Mouse (Mus musculus) kidney, postnatal 10 days (tissue): ENCODE results near the gene Ccr8.
"Not testable (repeated sequence)": the region's sequence is repeated elsewhere in the genome, so short reads cannot be mapped to it uniquely, and the experiment has no call there.

Source experiments
- DNase-seq: peaks from one replicate; pipeline ENCODE4 v3.0.0; 2021; ENCODE audit warnings: mixed read lengths

The Ccr8 gene

DNA sequence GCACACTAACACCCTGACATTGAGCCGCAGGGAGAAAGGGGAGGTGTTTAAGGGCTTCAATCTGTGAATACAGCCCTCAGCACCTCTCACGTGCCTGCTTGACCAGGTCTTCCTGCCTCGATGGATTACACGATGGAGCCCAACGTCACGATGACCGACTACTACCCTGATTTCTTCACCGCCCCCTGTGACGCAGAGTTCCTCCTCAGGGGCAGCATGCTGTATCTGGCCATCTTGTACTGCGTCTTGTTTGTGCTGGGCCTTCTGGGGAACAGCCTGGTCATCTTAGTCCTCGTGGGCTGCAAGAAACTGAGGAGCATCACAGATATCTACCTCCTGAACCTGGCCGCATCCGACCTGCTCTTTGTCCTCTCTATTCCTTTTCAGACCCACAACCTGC lies 1.8 kb downstream of the Ccr8 start:
- DNase-seq = no peak

DNA sequence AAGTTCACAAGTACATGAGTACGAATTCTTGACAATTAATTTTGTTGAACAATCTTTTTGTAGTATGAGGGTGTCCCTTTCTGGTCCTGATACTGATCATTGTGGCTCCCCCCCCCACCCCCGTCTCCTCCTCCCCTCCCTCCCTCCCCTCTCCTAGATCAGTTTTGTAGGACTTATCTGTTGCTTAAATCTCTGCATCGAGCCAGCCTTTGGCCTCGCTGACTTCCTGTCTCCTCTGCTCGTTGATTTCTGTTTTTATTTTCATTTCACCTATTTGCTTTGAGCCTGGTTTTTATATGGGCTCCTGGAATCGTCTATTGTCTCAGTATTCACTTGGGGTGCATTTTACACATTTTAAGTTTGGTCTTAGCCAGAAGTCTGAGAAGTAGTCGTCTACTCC lies 4.0 kb downstream of the Ccr8 start:
- DNase-seq = no peak

DNA sequence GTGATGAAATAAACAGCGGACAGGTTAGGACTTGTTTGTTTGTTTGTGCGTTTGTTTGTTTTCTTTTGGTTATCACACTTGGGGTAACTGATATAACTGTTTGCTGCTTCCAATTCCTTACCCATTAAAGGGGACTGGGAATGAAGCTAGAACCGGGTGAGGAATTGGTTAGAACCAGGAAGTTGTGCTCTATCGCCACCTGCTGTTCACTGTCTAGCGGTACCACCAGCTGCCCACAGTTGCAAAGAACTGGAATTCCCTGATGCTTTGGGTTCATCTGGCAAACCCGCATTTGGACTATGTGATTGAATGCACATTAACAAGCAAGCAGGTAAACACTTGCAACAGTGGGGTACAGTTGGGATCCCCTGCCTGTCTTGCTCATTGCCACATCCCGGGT lies 6.8 kb downstream of the Ccr8 start:
- DNase-seq = peak; percentile 83

DNA sequence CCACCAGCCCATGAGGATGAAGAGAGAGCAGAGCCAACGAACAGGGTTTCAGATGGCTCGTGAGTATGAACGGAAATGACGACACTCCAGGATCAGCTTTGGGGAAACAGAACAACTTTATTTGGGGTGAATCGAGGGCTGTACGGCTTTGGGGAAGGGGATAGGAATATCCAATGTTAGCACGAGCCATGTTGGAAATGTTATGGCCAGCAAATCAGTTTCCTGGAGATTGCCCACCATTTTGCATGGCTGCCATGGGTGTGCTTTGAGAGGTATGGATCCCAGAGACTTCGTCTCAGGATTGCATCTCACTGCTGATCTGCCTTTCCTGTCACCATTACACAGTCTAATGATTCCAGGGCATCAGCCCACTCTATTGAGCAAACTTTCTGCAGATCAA lies 7.4 kb downstream of the Ccr8 start:
- DNase-seq = no peak

DNA sequence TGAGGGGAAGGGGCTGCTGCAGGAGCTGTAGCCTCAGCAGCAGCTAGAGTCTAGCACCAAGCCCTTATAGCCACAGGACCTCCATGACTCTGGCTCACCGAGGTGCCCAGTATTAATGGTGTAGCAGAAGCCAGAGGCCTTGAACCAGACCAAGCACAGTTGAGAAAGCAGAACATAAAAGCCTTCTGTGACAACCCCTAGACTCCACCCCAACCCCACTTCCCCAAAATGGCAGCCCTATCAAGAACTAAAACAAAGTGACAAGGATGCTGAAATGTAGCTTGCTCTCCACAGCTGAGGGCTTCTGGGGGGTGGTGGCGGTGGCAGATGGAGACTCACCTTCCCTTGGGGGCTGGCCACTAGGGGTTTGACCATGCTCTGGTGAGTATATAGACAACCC lies 9.3 kb downstream of the Ccr8 start:
- DNase-seq = no peak

DNA sequence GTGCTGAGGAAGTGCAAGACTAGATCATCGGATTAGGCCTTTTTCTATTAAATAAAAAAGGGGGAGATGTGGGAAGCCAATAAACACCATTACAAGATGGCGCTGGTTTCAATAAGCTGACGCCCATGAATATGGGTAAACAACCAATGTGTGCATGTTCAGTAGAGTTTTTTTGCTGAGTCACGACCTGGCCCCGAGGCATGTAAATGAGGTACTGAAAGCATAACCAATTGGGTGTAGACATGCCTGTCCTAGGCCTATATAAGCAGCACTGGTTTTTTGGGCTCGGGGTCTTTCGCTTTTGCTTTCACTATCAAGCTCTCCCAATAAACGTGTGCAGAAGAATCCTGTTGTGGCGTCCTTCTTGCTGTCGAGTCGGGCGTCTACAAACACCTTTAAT lies 17.0 kb downstream of the Ccr8 start:
- DNase-seq = not testable (repeated sequence)

DNA sequence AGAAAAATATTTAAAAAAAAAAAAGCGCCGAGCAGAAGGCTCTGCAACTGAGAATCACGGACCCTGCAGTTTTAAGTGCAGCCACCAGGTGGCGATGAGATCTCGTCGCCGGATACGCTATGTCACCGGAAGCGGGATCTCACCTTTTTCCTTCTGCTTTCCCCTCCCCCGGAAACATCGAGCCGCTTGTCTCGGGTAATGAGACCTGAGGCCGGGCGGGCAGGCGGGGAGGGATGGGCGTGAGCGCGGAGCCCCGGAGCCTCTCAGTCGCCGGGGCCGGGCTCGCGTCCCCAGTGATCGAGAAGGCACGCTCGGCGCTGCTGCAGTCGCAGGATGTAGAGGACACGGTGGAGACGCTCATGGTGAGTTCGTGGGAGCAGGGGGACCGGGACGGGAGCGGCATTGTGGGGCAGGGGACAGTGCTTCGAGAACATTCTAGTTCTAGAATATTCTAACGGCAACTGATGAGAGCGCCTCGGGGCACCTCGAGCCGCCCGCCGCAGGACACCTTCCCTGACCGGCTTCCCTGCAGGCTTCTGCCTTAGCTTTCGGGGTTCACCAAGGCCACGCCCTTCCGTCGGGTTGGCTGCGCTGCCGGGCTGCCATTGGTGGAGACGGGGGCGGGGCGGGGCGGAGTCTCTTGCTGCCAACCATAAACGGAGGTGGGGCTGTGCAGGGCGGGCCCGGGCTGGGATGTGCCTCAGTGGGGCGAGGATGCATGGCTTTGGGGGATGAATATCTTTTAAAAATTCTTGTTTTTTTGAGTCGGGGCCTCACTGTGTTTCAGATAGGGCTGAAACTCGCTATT lies 18.5 kb downstream of the Ccr8 start, which contains the start of gene Slc25a38:
TSS of gene Slc25a38 (plus strand) at position 164 of the 808 bp plus-strand sequence.
- DNase-seq = peak; percentile 98

DNA sequence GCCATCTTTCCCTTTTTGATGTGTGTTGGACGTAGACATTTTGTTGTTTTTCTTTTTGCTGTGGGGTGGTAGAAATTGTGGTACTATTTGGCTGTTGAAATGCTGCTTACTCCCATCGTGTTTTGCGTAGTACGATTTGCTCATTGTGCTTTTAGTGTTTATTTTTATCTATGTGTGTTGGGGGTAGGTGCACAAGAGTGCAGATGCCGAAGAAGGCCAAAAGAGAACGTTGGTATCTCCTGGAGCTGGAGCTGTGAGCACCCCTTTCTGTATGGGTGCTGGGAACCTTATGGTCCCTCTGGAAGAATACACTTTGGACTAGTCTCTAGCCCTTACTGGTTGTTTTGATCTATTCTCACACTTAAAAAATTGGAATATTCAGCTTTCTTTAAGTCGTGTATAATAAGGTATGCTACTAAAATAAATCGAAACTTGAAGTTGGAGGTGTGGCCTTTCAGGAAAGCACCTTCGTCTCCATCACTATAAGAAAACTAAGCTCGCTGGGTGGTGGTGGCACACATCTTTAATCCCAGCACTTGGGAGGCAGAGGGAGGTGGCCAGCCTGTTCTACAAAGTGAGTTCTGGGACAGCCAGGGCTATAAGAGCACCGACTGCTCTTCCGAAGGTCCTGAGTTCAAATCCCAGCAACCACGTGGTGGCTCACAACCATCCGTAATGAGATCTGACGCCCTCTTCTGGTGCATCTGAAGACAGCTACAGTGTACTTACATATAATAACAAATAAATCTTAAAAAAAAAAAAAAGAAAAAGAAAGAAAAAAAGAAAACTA lies 19.4 kb downstream of the Ccr8 start:
- DNase-seq = no peak

DNA sequence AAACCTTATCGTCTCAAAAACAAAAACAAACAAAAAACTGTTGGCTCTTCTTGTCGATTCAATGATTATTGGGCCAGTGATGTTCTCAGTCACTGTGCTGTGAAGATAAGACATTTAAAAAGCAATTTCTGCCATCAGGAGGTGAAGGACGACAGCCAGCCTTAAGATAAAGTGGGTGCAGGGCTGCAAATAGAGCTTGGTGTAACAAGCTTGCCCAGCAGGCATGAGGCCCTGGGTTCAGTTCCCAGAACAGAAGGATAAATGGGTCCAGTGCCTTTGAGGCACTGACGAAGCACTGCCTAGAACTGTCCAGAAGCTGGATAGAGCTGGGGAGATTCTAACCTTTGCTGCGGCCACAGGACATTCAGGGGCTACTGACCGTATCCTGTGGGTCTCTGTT lies 20.6 kb downstream of the Ccr8 start:
- DNase-seq = no peak

DNA sequence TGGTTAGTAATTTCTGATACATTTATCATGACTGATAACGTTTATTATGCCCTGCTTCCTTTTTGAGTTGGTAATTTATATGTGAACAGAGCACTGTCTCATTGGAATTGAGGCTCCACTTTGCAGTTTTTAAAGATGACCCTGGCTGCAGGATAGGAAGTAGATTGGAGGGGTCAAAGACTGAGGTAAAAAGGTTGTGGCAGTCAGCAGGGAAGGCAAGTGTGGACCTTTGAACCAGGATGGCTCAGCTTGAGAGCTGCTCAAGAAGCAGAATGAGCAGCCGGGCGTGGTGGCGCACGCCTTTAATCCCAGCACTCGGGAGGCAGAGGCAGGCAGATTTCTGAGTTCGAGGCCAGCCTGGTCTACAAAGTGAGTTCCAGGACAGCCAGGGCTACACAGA lies 21.5 kb downstream of the Ccr8 start:
- no peak for DNase-seq

DNA sequence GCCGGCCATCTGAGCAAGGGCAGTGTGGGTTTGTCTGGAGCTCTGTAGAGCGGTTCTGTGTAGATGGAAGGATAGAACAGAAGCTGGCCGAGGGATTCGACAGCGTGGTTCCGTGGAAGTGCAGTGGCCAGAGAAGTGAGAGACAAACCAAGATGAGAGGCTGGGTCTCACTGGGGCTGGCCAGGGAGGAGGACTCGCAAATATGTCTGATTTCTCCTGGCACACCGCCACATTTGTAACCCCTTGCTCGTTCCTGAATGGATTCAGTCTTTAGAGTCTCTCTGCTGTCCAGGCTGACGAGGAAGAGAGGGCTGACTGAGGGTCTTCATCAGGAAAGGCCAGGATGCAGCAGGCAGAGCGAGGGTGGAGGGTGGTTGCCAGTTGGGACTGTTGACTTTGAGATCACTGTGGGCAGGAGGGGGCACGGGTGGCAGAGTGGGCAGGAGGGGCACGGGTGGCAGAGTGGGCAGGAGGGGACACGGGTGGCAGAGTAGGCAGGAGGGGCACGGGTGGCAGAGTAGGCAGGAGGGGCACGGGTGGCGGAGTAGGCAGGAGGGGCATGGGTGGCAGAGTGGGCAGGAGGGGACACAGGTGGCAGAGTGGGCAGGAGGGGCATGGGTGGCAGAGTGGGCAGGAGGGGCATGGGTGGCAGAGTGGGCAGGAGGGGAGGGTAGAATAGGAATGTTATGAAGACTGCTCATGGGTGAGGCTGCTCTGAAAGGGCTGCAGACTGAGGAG lies 22.3 kb downstream of the Ccr8 start:
- DNase-seq = no peak

DNA sequence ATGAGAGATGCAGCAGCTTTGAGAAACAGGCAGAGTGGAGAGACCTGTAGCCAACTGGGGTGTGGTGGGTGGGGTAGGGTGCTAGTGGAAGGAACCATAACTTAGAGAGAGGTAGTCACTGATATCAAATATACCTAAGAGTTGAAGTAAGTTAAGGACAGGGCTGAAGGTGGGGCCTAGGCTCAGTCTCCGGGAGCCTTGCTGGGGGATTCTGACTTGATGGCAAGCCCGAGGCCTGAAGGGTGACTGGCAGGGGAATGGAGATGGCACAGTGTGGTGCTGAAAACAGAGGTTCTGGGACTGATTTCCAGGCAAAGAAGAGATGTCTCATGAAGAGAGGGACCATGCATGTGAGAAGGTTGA lies 22.9 kb downstream of the Ccr8 start:
- DNase-seq = no peak

DNA sequence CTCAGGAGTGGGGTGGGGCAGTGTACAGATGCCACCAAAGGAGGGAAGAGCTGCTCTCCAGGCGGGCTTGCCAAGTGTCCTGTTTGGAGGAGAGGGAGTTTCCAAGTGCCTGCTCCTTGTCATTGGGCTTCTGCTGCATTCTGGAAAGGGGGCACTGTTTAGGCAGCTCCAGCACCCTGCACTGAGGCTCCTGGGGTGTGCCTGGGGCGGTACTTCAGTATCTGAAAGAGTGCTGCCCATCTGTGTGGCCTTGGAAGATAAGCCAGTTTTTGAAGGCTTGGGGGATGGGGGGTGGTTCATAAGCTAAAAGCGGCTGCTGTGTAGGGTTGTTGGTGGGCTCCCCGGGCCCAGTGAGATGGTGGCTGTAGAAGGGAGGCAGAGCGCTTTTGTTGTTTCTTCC lies 23.7 kb downstream of the Ccr8 start:
- no peak for DNase-seq

DNA sequence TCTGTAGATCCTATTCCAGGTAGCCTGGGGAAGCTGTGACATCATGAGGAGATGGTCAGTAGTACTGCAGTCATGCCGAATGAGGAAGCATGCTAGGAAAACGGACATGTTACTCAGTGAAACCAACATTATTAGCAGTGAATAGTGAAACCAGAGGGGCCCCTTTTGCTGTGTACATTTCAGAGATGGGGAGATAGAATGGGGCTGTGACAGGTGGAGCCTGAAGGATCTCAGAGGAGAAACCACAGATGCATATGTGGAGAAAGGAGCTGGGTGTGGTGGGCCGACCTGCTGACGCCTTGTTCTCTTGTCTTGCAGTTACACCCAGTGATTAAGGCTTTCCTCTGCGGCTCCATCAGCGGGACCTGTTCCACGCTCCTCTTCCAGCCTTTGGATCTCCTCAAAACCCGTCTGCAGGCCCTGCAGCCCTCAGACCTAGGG lies 24.3 kb downstream of the Ccr8 start:
- DNase-seq = no peak

DNA sequence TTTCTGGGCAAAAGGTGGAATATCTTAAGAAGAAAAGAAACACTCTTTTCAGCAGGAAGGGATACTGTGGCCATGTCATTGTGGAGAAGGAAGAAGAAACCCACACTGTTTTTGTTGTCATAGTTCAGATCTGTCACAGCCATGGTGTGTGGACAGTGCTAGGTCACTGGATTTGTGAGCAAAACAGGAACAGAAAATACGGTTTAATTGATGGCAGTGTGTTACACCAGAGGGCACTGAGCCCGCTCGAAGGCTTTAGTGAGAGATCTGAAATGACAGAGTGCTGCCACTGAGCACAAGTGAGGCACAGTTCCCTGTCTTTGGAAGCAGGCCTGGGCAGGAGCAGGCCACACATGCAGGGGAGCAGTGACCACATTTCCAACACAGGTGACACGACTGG lies 26.3 kb downstream of the Ccr8 start:
- no peak for DNase-seq

DNA sequence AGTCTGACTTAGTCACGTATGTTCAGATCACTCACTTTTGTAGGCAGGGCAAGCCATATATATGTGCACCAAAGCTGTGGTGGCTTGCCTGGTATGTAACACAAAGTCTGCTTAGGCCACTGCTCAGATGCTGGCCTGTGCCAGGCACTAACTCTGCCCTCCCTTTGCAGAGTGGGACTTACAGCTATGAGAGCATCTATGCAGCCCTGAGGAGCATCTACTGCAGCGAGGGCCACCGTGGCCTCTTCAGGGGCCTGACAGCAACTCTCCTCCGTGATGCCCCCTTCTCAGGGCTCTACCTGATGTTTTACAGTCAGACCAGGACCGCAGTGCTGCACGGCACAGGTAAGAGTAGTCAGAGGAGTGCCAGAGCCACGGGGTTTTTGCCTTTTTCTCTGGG lies 28.6 kb downstream of the Ccr8 start:
- no peak for DNase-seq

DNA sequence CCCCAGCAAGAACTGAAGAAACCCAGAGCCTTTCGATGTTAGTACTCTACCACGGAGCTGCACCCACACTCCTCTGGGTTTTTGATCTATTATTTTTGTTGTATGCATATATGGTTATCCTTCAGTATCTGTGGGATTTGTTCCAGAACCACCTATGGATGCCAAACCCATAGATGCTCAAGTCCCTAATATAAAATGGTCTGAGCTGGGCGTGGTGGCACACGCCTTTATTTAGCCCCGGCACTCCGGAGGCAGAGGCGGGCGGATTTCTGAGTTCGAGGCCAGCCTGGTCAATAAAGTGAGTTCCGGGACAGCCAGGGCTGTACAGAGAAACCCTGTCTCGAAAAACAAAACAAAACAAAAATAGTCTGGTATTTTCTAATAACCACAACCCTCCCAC lies 35.0 kb downstream of the Ccr8 start:
- no peak for DNase-seq

DNA sequence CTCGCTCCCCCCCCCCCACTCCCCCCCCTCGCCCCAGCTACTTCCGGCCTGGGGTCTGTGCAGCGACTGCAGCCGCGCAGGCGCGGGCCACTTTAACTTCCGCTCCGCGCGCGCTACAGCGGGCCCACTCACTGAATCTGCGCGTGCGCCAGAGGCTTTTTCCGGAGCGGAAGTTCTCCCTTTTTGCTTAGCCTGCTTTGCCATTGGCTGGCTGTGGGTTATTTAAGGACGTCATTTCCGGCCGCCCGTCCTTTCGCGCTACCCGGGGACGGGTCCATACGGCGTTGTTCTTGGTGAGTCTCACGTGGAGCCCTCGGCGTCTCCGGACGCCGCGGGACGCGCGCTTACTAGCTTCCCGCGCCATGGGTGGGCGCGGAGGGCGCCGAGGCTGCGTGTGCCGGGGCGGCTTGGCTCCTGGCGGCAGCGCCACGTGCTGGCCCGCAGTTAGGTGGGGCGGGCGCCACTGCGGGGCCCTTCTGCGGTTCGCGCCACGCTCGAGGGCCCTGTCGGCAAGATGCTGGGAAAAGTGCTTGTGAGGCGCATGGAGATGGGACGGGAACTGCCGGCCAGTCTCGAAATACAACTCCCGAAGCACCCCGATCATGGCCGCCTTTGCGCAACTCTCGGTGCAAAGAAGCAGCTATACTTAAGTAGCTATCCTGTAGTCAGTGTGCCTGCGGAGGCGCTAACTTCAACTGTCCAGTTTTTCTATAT lies 35.8 kb downstream of the Ccr8 start, which contains the start of gene Rpsa:
TSS of gene Rpsa (plus strand) at position 152 of the 714 bp plus-strand sequence.
- peak; percentile 98 for DNase-seq

DNA sequence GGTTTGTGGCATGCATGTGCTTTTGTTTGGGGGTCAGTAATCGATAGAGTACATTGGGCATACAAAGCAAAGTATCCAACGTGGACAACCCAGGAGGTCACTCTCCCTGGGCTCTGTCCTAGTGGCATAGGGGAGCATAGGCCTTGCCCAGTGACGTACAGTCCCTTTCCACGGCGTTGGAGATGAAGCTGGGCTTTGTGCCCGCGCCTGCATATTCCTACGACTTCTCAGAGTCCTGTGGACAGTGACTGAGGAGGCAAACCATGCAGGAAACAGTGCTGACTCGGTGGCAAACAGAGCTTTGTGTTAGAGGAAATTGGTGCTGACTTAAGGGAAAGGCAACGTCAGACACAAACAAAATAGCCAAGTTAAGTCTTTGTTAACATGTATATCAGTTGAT lies 37.4 kb downstream of the Ccr8 start:
- no peak for DNase-seq

DNA sequence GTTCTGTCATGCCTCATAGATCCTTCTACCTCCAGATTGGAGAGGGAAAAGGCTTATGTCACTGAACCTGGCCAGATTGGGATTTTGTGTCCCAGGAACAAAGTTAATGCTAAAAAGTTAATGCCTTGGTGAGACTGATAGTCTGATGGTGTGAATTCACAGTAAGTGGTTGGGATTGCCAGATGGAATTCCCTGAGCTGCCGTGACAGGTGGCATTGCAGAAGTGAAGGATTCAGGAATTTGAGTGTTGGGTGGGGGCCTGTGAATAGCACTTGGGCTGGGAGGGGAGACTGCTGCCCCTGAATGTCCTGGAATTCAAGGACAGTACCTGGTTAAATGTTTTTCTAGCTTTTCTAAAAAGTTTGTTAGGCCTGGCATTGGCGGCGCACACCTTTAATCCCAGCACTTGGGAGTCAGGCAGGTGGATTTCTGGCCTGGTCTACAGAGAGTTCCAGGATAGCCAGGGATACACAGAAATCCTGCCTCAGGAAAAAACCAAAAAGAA lies 39.9 kb downstream of the Ccr8 start:
- no peak for DNase-seq

DNA sequence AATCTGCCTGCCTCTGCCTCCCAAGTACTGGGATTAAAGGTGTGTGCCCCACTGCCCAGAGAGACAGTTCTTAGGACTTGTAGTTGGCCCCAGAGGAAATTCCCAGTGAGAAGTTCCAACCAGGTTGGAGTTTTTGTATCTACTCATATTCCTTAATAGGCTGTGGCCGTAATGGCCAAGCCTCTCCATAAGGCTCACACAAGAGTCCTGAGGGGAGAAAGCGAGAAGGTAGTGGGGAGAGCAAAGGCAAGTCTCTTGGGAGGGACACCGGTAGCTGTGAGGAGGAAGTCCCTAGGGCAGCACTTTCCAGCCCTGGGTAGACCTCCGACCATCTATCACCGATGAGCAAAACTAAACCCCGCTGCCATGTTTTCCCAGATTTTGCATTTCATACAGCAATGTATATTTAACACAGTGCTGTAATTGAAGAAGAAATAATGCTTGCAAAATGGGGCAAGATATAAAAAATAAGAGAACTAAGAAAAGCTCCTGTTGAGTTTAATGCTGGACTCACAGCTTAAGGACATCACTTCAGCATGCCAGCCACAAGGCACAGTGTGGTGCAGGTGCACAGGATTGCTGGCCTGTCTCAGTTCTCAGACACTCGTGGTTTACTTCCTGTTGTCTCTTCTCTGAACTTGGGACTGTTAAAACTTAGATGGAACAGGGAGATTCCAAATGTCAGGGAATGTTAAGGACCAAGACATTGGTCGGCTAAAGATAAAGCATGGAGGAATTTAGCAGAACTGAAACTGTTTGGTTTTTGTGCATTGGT lies 41.3 kb downstream of the Ccr8 start:
- no peak for DNase-seq
